Mouse (Mus musculus): Measurements from ENCODE around the gene Evl. TPM values are rescaled to one million over a fixed set of nuclear protein-coding genes. Genes with fewer than 3 reads are reported as not detected.

Evl gene
- polyA plus RNA-seq, 1 experiment from 2014 or later: 60.2 TPM

- peaks cover 38% of the 10 kb centered on the region for H3K4me1 ChIP-seq
- no peak overlapping the region for H3K4me3 ChIP-seq
- 73% methylated on average over 15 of the region's 15 CpGs for WGBS
- no peaks in the 10 kb centered on the region for H3K27me3 ChIP-seq (replicated peaks; ENCODE audit: low read depth, poor library complexity, severe bottlenecking)
- DNase-seq (ENCODE audit: low spot score): no peak
- peak overlapping the region; percentile 61 for H3K27ac ChIP-seq (replicated peaks)
- no peaks in the 10 kb centered on the region; the same call in 1 of the 2 replicates for H3K36me3 ChIP-seq (replicated peaks)
- peaks cover 10% of the 10 kb centered on the region for H3K9me3 ChIP-seq
These were observed 7.2 kb upstream of the Evl start for GRCm38 (mm10) chr12:108547251-108547875.

- Histone ChIP-seq H3K4me1 (peaks cover 44% of the 10 kb centered on the region), H3K27ac (replicated peaks) (no peak overlapping the region), H3K9me3 (peaks cover 10% of the 10 kb centered on the region), H3K27me3 (replicated peaks; ENCODE audit: low read depth, poor library complexity, severe bottlenecking) (no peaks in the 10 kb centered on the region), H3K36me3 (replicated peaks) (no peaks in the 10 kb centered on the region; the same call in 1 of the 2 replicates), H3K4me3 (no peak overlapping the region)
- DNase-seq (ENCODE audit: low spot score): no peak
- 74% methylated on average over 7 of the region's 7 CpGs for WGBS
These were observed 2.8 kb upstream of the Evl start for GRCm38 (mm10) chr12:108551731-108552130.

GRCm38 (mm10) chr12:108553079-108553478, 1.4 kb upstream of the Evl start:
- peaks cover 3% of the 10 kb centered on the region; the same call in 1 of the 2 replicates for H3K9me3 ChIP-seq
- H3K4me3 ChIP-seq: no peak overlapping the region
- H3K36me3 ChIP-seq (replicated peaks): no peaks in the 10 kb centered on the region; the same call in 1 of the 2 replicates
- 41% methylated on average over 6 of the region's 6 CpGs for WGBS
- H3K27me3 ChIP-seq (replicated peaks; ENCODE audit: low read depth, poor library complexity, severe bottlenecking): no peaks in the 10 kb centered on the region
- peaks cover 45% of the 10 kb centered on the region for H3K4me1 ChIP-seq
- H3K27ac ChIP-seq (replicated peaks): 0 out of 2 replicates have a peak overlapping the region, but pooled peaks have one; percentile 11
- peak; percentile 20 for DNase-seq (ENCODE audit: low spot score)

GRCm38 (mm10) chr12:108554861-108555556, 489 bp downstream of the Evl start:
- H3K4me1 ChIP-seq: peaks cover 53% of the 10 kb centered on the region
- peak overlapping the region; percentile 97 for H3K4me3 ChIP-seq
- no peaks in the 10 kb centered on the region for H3K9me3 ChIP-seq
- no peaks in the 10 kb centered on the region for H3K36me3 ChIP-seq (replicated peaks)
- under 1% methylated on average over 100 of the region's 100 CpGs for WGBS
- peak overlapping the region; percentile 95 for H3K27ac ChIP-seq (replicated peaks)
- no peaks in the 10 kb centered on the region for H3K27me3 ChIP-seq (replicated peaks; ENCODE audit: low read depth, poor library complexity, severe bottlenecking)
- DNase-seq (ENCODE audit: low spot score): no peak

- Histone ChIP-seq H3K4me3 (no peak overlapping the region), H3K27ac (replicated peaks) (no peak overlapping the region), H3K27me3 (replicated peaks; ENCODE audit: low read depth, poor library complexity, severe bottlenecking) (no peaks in the 10 kb centered on the region), H3K36me3 (replicated peaks) (peaks cover 11% of the 10 kb centered on the region), H3K9me3 (no peaks in the 10 kb centered on the region), H3K4me1 (peaks cover 43% of the 10 kb centered on the region)
- no peak for DNase-seq (ENCODE audit: low spot score)
These were observed 3.7 kb downstream of the Evl start for GRCm38 (mm10) chr12:108558194-108558593.

GRCm38 (mm10) chr12:108563238-108563637, 8.7 kb downstream of the Evl start:
- no peaks in the 10 kb centered on the region for H3K27me3 ChIP-seq (replicated peaks; ENCODE audit: low read depth, poor library complexity, severe bottlenecking)
- 78% methylated on average over 3 of the region's 3 CpGs for WGBS

GRCm38 (mm10) chr12:108564910-108565506, 10.5 kb downstream of the Evl start:
- peaks cover 12% of the 10 kb centered on the region; the same call in 1 of the 2 replicates for H3K4me1 ChIP-seq
- no peaks in the 10 kb centered on the region for H3K9me3 ChIP-seq
- no peak overlapping the region for H3K4me3 ChIP-seq
- H3K27ac ChIP-seq (replicated peaks): no peak overlapping the region
- H3K36me3 ChIP-seq (replicated peaks): peaks cover 35% of the 10 kb centered on the region
- no peak for DNase-seq (ENCODE audit: low spot score)
- H3K27me3 ChIP-seq (replicated peaks; ENCODE audit: low read depth, poor library complexity, severe bottlenecking): no peaks in the 10 kb centered on the region
- WGBS: 73% methylated on average over 12 of the region's 12 CpGs

More at GRCm38 (mm10) chr12:108563238-108563637, 8.7 kb downstream of the Evl start:
- H3K4me1 ChIP-seq: peaks cover 18% of the 10 kb centered on the region
- DNase-seq (ENCODE audit: low spot score): no peak
- H3K27ac ChIP-seq (replicated peaks): no peak overlapping the region
- H3K36me3 ChIP-seq (replicated peaks): peaks cover 35% of the 10 kb centered on the region
- H3K9me3 ChIP-seq: no peaks in the 10 kb centered on the region
- H3K4me3 ChIP-seq: no peak overlapping the region

GRCm38 (mm10) chr12:108579156-108579871, 24.8 kb downstream of the Evl start:
- no peaks in the 10 kb centered on the region for H3K27me3 ChIP-seq (replicated peaks; ENCODE audit: low read depth, poor library complexity, severe bottlenecking)
- H3K4me3 ChIP-seq: no peak overlapping the region
- peaks cover 66% of the 10 kb centered on the region for H3K36me3 ChIP-seq (replicated peaks)
- 0 out of 2 replicates have a peak, but pooled peaks cover 3% of the 10 kb centered on the region for H3K4me1 ChIP-seq
- WGBS: 79% methylated on average over 7 of the region's 7 CpGs
- H3K27ac ChIP-seq (replicated peaks): no peak overlapping the region
- no peak for DNase-seq (ENCODE audit: low spot score)
- no peaks in the 10 kb centered on the region; the same call in 1 of the 2 replicates for H3K9me3 ChIP-seq

GRCm38 (mm10) chr12:108583775-108584174, 29.3 kb downstream of the Evl start:
- peaks cover 64% of the 10 kb centered on the region for H3K36me3 ChIP-seq (replicated peaks)
- WGBS: 96% methylated on average over 1 of the region's 1 CpGs
- H3K4me1 ChIP-seq: 0 out of 2 replicates have a peak, but pooled peaks cover 3% of the 10 kb centered on the region

GRCm38 (mm10) chr12:108590131-108590530, 35.6 kb downstream of the Evl start:
- H3K4me3 ChIP-seq: no peak overlapping the region
- WGBS: 89% methylated on average over 2 of the region's 2 CpGs
- H3K27ac ChIP-seq (replicated peaks): no peak overlapping the region
- no peaks in the 10 kb centered on the region for H3K27me3 ChIP-seq (replicated peaks; ENCODE audit: low read depth, poor library complexity, severe bottlenecking)
- H3K36me3 ChIP-seq (replicated peaks): peaks cover 38% of the 10 kb centered on the region
- H3K9me3 ChIP-seq: no peaks in the 10 kb centered on the region
- no peaks in the 10 kb centered on the region for H3K4me1 ChIP-seq
- no peak for DNase-seq (ENCODE audit: low spot score)

More at GRCm38 (mm10) chr12:108583775-108584174, 29.3 kb downstream of the Evl start:
- Histone ChIP-seq H3K9me3 (no peaks in the 10 kb centered on the region), H3K4me3 (no peak overlapping the region), H3K27me3 (replicated peaks; ENCODE audit: low read depth, poor library complexity, severe bottlenecking) (no peaks in the 10 kb centered on the region), H3K27ac (replicated peaks) (no peak overlapping the region)
- no peak for DNase-seq (ENCODE audit: low spot score)

GRCm38 (mm10) chr12:108591586-108591985, 37.1 kb downstream of the Evl start:
- no peak for DNase-seq (ENCODE audit: low spot score)
- Histone ChIP-seq H3K27ac (replicated peaks) (no peak overlapping the region), H3K27me3 (replicated peaks; ENCODE audit: low read depth, poor library complexity, severe bottlenecking) (no peaks in the 10 kb centered on the region), H3K9me3 (no peaks in the 10 kb centered on the region), H3K36me3 (replicated peaks) (peaks cover 35% of the 10 kb centered on the region), H3K4me3 (no peak overlapping the region), H3K4me1 (no peaks in the 10 kb centered on the region)
- WGBS: 72% methylated on average over 5 of the region's 5 CpGs

- 93% methylated on average over 6 of the region's 6 CpGs for WGBS
- DNase-seq (ENCODE audit: low spot score): no peak
- Histone ChIP-seq H3K36me3 (replicated peaks) (peaks cover 32% of the 10 kb centered on the region), H3K4me3 (no peak overlapping the region), H3K9me3 (no peaks in the 10 kb centered on the region), H3K4me1 (no peaks in the 10 kb centered on the region), H3K27me3 (replicated peaks; ENCODE audit: low read depth, poor library complexity, severe bottlenecking) (no peaks in the 10 kb centered on the region), H3K27ac (replicated peaks) (no peak overlapping the region)
These were observed 38.3 kb downstream of the Evl start for GRCm38 (mm10) chr12:108592866-108593265.

Measured in embryonic facial prominence, embryonic 10.5 days (tissue).